Mouse (Mus musculus) CD4-positive naive resting alpha-beta T cell, adult 76 days (primary cell): ENCODE measurements around the gene Akap4. TPM values are rescaled to one million over a fixed set of nuclear protein-coding genes. Genes with fewer than 3 reads are reported as not detected.

Experiments
- total RNA-seq: library from RNA; stranded (reverse); gene quantifications from one replicate; pipeline ENCODE4 v1.2.4, GENCODE M21; 2023

Akap4 gene
- total RNA-seq, result not detected

GRCm38 (mm10) chrX:7067219-7067618 is at the start of gene Akap4:
Gene Akap4 (plus strand): TSS chrX:7067519.

GRCm38 (mm10) chrX:7041519-7041918 is 25.8 kb upstream of the Akap4 start, which contains the start of gene Ccnb3:
Gene Ccnb3 (minus strand): TSS chrX:7041619.

Other genes with a start within 250 kb of the Akap4 start
- not detected for gene Ccnb3, start 25.9 kb upstream of the Akap4 start, total RNA-seq